Mouse (Mus musculus) thymus, postnatal 10 days (tissue): ENCODE results near the gene Mapk8ip3.

Source experiments
- DNase-seq, 2 experiments: peaks; one replicate each; pipeline ENCODE4 v3.0.0; 2021; ENCODE audit warnings: low spot score in 2 of 2

The Mapk8ip3 gene

GRCm38 (mm10) chr17:24902124-24902523 lies 34.7 kb downstream of the Mapk8ip3 start:
- no peak for DNase-seq

- DNase-seq, result no peak
Measured at GRCm38 (mm10) chr17:24900014-24900413, 36.8 kb downstream of the Mapk8ip3 start.

GRCm38 (mm10) chr17:24899153-24899552 lies 37.6 kb downstream of the Mapk8ip3 start:
- DNase-seq, result no peak

- no peak for DNase-seq
Measured at GRCm38 (mm10) chr17:24898041-24898854, 38.5 kb downstream of the Mapk8ip3 start.

GRCm38 (mm10) chr17:24897600-24897999 lies 39.2 kb downstream of the Mapk8ip3 start:
- no peak for DNase-seq

GRCm38 (mm10) chr17:24896993-24897269 lies 39.8 kb downstream of the Mapk8ip3 start:
- DNase-seq, result no peak

GRCm38 (mm10) chr17:24896241-24896992 lies 40.4 kb downstream of the Mapk8ip3 start, which contains the start of gene Nme3:
TSS of gene Nme3 (plus strand) at chr17:24896500.
- DNase-seq, result peak; percentile 62 to 67

GRCm38 (mm10) chr17:24895571-24896240 lies 41.1 kb downstream of the Mapk8ip3 start:
- no peak for DNase-seq

GRCm38 (mm10) chr17:24894995-24895547 lies 41.7 kb downstream of the Mapk8ip3 start, which contains the start of the genes Eme2 and Mrps34:
TSS of gene Eme2 (minus strand) at chr17:24895087.
TSS of gene Mrps34 (plus strand) at chr17:24895116.
- peak; percentile 61 to 65 for DNase-seq

GRCm38 (mm10) chr17:24894061-24894994 lies 42.4 kb downstream of the Mapk8ip3 start:
- no peak for DNase-seq

GRCm38 (mm10) chr17:24893276-24893675 lies 43.5 kb downstream of the Mapk8ip3 start:
- DNase-seq, result no peak

- DNase-seq, result no peak
Measured at GRCm38 (mm10) chr17:24892785-24893184, 44.0 kb downstream of the Mapk8ip3 start.

GRCm38 (mm10) chr17:24891321-24891720 lies 45.5 kb downstream of the Mapk8ip3 start:
- no peak for DNase-seq

- DNase-seq, result no peak
Measured at GRCm38 (mm10) chr17:24890151-24891092, 46.4 kb downstream of the Mapk8ip3 start.

GRCm38 (mm10) chr17:24888862-24889261 lies 47.9 kb downstream of the Mapk8ip3 start:
- DNase-seq, result no peak

- DNase-seq, result peak in 1 of 2 experiments; percentile 27
Measured at GRCm38 (mm10) chr17:24887291-24888080, 49.3 kb downstream of the Mapk8ip3 start.

- no peak for DNase-seq
Measured at GRCm38 (mm10) chr17:24886932-24887271, 49.9 kb downstream of the Mapk8ip3 start.

GRCm38 (mm10) chr17:24886134-24886931 lies 50.4 kb downstream of the Mapk8ip3 start, which contains the start of the genes Nubp2 and Spsb3:
TSS of gene Nubp2 (minus strand) at chr17:24886349.
TSS of gene Spsb3 (plus strand) at chr17:24886643.
- DNase-seq, result peak; percentile 95 to 98
